Mouse (Mus musculus) liver, postnatal 0 days (tissue): Measurements from ENCODE around the gene Ccdc172. TPM values are rescaled to one million over a fixed set of nuclear protein-coding genes. Genes with fewer than 3 reads are reported as not detected.
A peak's percentile ranks its signal among the peaks of the same experiment; 100 is the strongest.

Source experiments
- ATAC-seq: fragments of 200-750 bp; cut with Nextera tagmentation; 2 replicates; pipeline ENCODE4 v1.8.0; 2017; ENCODE audit warnings: mild to moderate bottlenecking, moderate library complexity
- DNase-seq: peaks from one replicate; pipeline ENCODE4 v3.0.0-alpha.2; 2016
- H3K27ac ChIP-seq: fragments of 300-500 bp; sonication (generic); 2 replicates; pipeline ENCODE4 v1.5.1; 2014; ENCODE audit warnings: antibody characterized with exemption, moderate library complexity, mild to moderate bottlenecking, low read depth
- H3K27me3 ChIP-seq: fragments of 300-500 bp; sonication (generic); 2 replicates; pipeline ENCODE4 v1.6.1; 2014; ENCODE audit warnings: low read length, control low read depth, mixed read lengths; ENCODE audit not compliant: insufficient read depth
- H3K36me3 ChIP-seq: fragments of 300-500 bp; sonication (generic); replicated peaks from 2 replicates; pipeline ENCODE4 v1.6.1; 2014; ENCODE audit warnings: mild to moderate bottlenecking, control low read depth, low read length, moderate library complexity, mixed read lengths; ENCODE audit not compliant: insufficient read depth
- H3K4me1 ChIP-seq: fragments of 300-500 bp; sonication (generic); 2 replicates; pipeline ENCODE4 v1.6.1; 2014; ENCODE audit warnings: antibody characterized with exemption, mild to moderate bottlenecking, control low read depth; ENCODE audit not compliant: insufficient read depth
- H3K4me2 ChIP-seq: fragments of 300-500 bp; sonication (generic); 2 replicates; pipeline ENCODE4 v1.6.1; 2014; ENCODE audit warnings: low read depth, mild to moderate bottlenecking, low read length, moderate library complexity, mixed read lengths
- H3K4me3 ChIP-seq: fragments of 300-500 bp; sonication (generic); 2 replicates; pipeline ENCODE4 v1.5.1; 2014; ENCODE audit warnings: low read depth, low read length
- H3K9ac ChIP-seq: fragments of 300-500 bp; sonication (generic); replicated peaks from 2 replicates; pipeline ENCODE4 v1.6.1; 2014; ENCODE audit warnings: mild to moderate bottlenecking, moderate library complexity
- H3K9me3 ChIP-seq: fragments of 300-500 bp; sonication (generic); 2 replicates; pipeline ENCODE4 v1.6.1; 2016; ENCODE audit warnings: mild to moderate bottlenecking, control low read depth, low read length, mixed read lengths
- CTCF ChIP-seq: sonication (generic); IDR thresholded peaks from 2 replicates; pipeline ENCODE4 v1.5.1; 2016; ENCODE audit warnings: antibody characterized with exemption, low read depth
- EP300 ChIP-seq: IDR thresholded peaks from 2 replicates; pipeline ENCODE4 v1.6.1; 2016; ENCODE audit warnings: antibody characterized with exemption, low read depth, mild to moderate bottlenecking
- WGBS: fragments of 180-500 bp; shearing (Covaris S2); extraction: QIAGEN DNeasy Blood & Tissue Kit; methylation state at CpG from one replicate; pipeline ENCODE4 v1.1.7; 2014; ENCODE audit not compliant: insufficient replicate concordance; 5-methylcytosine and 5-hydroxymethylcytosine counted together
- polyA plus RNA-seq: library from polyadenylated mRNA; unstranded; fragments of >200 nt; fragmentation: Nextera tagmentation; extraction: Ambion mirVana; gene quantifications from 2 replicates; pipeline ENCODE4 v1.2.1, GENCODE M21; 2015

The Ccdc172 gene
- polyA plus RNA-seq = not detected in 2 replicates

GRCm38 (mm10) chr19:58511818-58512217 lies at the start of gene Ccdc172:
Gene Ccdc172, plus strand, starts transcription at chr19:58511993.
- no peaks in the 10 kb centered on the region for H3K27me3 ChIP-seq
- 85% methylated on average over 17 of the region's 17 CpGs for WGBS
- DNase-seq (no peak), ATAC-seq (no peak)
- TF ChIP-seq EP300 = no peak
- TF ChIP-seq CTCF = no peak
- H3K4me1 ChIP-seq = no peaks in the 10 kb centered on the region
- no peak within 1 kb of the TSS for H3K4me2 ChIP-seq
- no peak within 1 kb of the TSS for H3K4me3 ChIP-seq
- H3K9ac ChIP-seq = no peak within 1 kb of the TSS
- H3K9me3 ChIP-seq = no peaks in the 10 kb centered on the region
- no peaks in the 10 kb centered on the region for H3K36me3 ChIP-seq
- no peak within 1 kb of the TSS for H3K27ac ChIP-seq

- WGBS = 60% methylated on average over 3 of the region's 3 CpGs
- Histone ChIP-seq H3K4me3 (no peak overlapping the region), H3K36me3 (no peaks in the 10 kb centered on the region), H3K4me1 (no peaks in the 10 kb centered on the region), H3K4me2 (no peak overlapping the region), H3K9me3 (no peaks in the 10 kb centered on the region), H3K27ac (no peak overlapping the region), H3K9ac (no peak overlapping the region), H3K27me3 (no peaks in the 10 kb centered on the region)
- ATAC-seq = no peak
- no peak for DNase-seq
- no peak for TF ChIP-seq CTCF
- TF ChIP-seq EP300 = no peak
These were observed 48.0 kb upstream of the Ccdc172 start for GRCm38 (mm10) chr19:58463755-58464154.

GRCm38 (mm10) chr19:58468331-58468730 lies 43.5 kb upstream of the Ccdc172 start:
- H3K9me3 ChIP-seq = no peaks in the 10 kb centered on the region
- no peak overlapping the region for H3K9ac ChIP-seq
- ATAC-seq = no peak

GRCm38 (mm10) chr19:58469421-58469820 lies 42.4 kb upstream of the Ccdc172 start:
- Histone ChIP-seq H3K27ac (no peak overlapping the region), H3K4me1 (no peaks in the 10 kb centered on the region), H3K36me3 (no peaks in the 10 kb centered on the region), H3K4me3 (no peak overlapping the region), H3K4me2 (no peak overlapping the region), H3K9me3 (no peaks in the 10 kb centered on the region), H3K9ac (no peak overlapping the region), H3K27me3 (no peaks in the 10 kb centered on the region)
- TF ChIP-seq CTCF = peak; percentile 86
- no peak for TF ChIP-seq EP300
- ATAC-seq (no peak), DNase-seq (peak; percentile 86)
- 17% methylated on average over 12 of the region's 12 CpGs for WGBS

More at GRCm38 (mm10) chr19:58468331-58468730, 43.5 kb upstream of the Ccdc172 start:
- H3K4me3 ChIP-seq = no peak overlapping the region
- TF ChIP-seq EP300 (no peak), CTCF (no peak)
- H3K36me3 ChIP-seq = no peaks in the 10 kb centered on the region
- no peak overlapping the region for H3K27ac ChIP-seq
- peak overlapping the region; percentile 19; the same call in 1 of the 2 replicates for H3K4me2 ChIP-seq
- 18% methylated on average over 2 of the region's 2 CpGs for WGBS
- DNase-seq = no peak
- no peaks in the 10 kb centered on the region for H3K4me1 ChIP-seq
- no peaks in the 10 kb centered on the region for H3K27me3 ChIP-seq

- H3K4me3 ChIP-seq = no peak overlapping the region
- H3K9ac ChIP-seq = no peak overlapping the region
- H3K27me3 ChIP-seq = no peaks in the 10 kb centered on the region
- H3K4me2 ChIP-seq = no peak overlapping the region
- H3K36me3 ChIP-seq = no peaks in the 10 kb centered on the region
- no peaks in the 10 kb centered on the region for H3K9me3 ChIP-seq
- 80% methylated on average over 3 of the region's 3 CpGs for whole genome bisulfite sequencing
- TF ChIP-seq CTCF = no peak
- TF ChIP-seq EP300 = no peak
- no peaks in the 10 kb centered on the region for H3K4me1 ChIP-seq
- DNase-seq (no peak), ATAC-seq (no peak)
- no peak overlapping the region for H3K27ac ChIP-seq
These were observed 37.5 kb upstream of the Ccdc172 start for GRCm38 (mm10) chr19:58474251-58474650.

- H3K9ac ChIP-seq = no peak overlapping the region
- DNase-seq (no peak), ATAC-seq (no peak)
- H3K36me3 ChIP-seq = no peaks in the 10 kb centered on the region
- no peak overlapping the region for H3K4me2 ChIP-seq
- WGBS = 63% methylated on average over 9 of the region's 9 CpGs
- H3K9me3 ChIP-seq = no peaks in the 10 kb centered on the region
- H3K4me1 ChIP-seq = no peaks in the 10 kb centered on the region
- no peak for TF ChIP-seq EP300
- no peak for TF ChIP-seq CTCF
- H3K27ac ChIP-seq = no peak overlapping the region
- H3K4me3 ChIP-seq = no peak overlapping the region
- H3K27me3 ChIP-seq = no peaks in the 10 kb centered on the region
These were observed 29.3 kb upstream of the Ccdc172 start for GRCm38 (mm10) chr19:58482373-58482977.
